In the genomic region with DNA sequence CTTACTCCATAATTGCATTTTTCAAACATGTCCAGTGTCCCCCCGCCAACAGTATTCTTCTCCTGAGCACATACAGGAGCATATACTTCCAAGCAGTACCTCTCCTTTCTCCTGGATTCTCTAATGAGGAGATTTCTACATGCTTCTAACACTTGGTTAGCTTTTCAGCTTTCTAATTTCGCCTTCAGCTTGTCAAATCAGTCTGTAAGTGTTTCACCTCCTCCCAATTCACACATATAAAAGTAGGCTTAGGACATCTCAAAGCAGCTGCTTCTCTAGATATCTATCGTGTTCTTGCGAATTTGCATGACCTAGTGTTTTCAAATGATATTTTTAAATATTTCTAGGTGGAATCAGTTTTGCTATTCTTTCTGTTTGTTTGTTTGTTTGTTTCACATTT, we compare ENCODE assay signal across 18 mouse cellular contexts.
"Had no signal": no experiment of that assay in that cellular context is flagged by ENCODE, and none has a peak within 500 bp of the region (broad histone marks: within the 10 kb centered on the region; RNA-seq: fewer than 3 reads in every experiment).

No protein-coding gene starts in this region.

- H3K36me3 ChIP-seq: midbrain, embryonic 10.5 days; midbrain, embryonic 12.5 days; neural tube, embryonic 13.5 days; neural tube, embryonic 15.5 days had no signal

- DNase-seq: lung, adult 18-20 months; lung, embryonic 14.5 days; lung, postnatal 10 days; lung, postnatal 4 days; midbrain, embryonic 14.5 days; retina, postnatal 1 day; right cerebral cortex, postnatal 25 days; right cerebral cortex, postnatal 4 days; spleen, adult 18-20 months; thymus, adult 2 months; thymus, postnatal 25 days; thymus, postnatal 4 days had no signal

- H3K4me2 ChIP-seq: lung, embryonic 14.5 days; midbrain, embryonic 12.5 days; neural tube, embryonic 13.5 days; neural tube, embryonic 15.5 days had no signal

- H3K9me3 ChIP-seq: midbrain, embryonic 10.5 days; midbrain, embryonic 12.5 days; neural tube, embryonic 13.5 days; neural tube, embryonic 15.5 days had no signal

- H3K27me3 ChIP-seq: midbrain, embryonic 12.5 days; neural tube, embryonic 13.5 days; neural tube, embryonic 15.5 days had no signal

- H3K9ac ChIP-seq: lung, embryonic 14.5 days; midbrain, embryonic 12.5 days; neural tube, embryonic 13.5 days; neural tube, embryonic 15.5 days had no signal

- H3K4me3 ChIP-seq: midbrain, embryonic 10.5 days; midbrain, embryonic 12.5 days; myocyte; neural tube, embryonic 13.5 days; neural tube, embryonic 15.5 days had no signal

- ATAC-seq: midbrain, embryonic 16.5 days had no signal

- H3K27ac ChIP-seq: midbrain, embryonic 10.5 days; midbrain, embryonic 12.5 days; neural tube, embryonic 13.5 days; neural tube, embryonic 15.5 days had no signal

- H3K4me1 ChIP-seq: midbrain, embryonic 10.5 days; midbrain, embryonic 12.5 days; neural tube, embryonic 13.5 days; neural tube, embryonic 15.5 days had no signal
